In the genomic region with DNA sequence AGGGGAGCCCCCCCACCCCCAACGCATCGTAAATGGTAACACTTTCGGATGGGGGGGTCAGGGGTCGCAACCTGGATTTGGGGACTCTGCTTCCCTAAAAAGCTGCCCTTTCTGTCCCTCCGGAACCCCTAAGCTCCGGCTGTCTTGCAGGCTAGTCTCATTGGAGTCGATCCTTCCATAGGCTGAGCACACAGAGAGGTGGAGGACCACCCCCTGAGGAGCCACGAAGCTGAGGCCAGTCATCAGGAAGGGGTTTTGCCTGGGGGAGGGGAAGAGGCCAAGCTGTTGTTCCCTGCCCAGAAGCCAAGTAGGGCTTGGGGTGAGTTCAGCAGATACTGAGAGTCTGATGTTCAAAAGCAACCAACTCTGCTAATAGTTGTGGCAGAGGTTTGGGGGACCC, we compare ENCODE assay signal across 10 mouse cellular contexts. TPM values are rescaled to one million over a fixed set of nuclear protein-coding genes. Genes with fewer than 3 reads are reported as not detected.
DNase-seq lines count a peak whose midpoint lies in the region; ATAC-seq lines count a peak whose summit lies in the region.
"Had no signal": no experiment of that assay in that cellular context is flagged by ENCODE, and none has a peak within 500 bp of the region (broad histone marks: within the 10 kb centered on the region; RNA-seq: fewer than 3 reads in every experiment).

No protein-coding gene starts in this region.

- peaks cover 16% of the 10 kb centered on the region for H3K4me1 ChIP-seq in forebrain, embryonic 13.5 days
- peaks cover 51% of the 10 kb centered on the region for H3K4me1 ChIP-seq in liver, embryonic 12.5 days
- H3K4me1 ChIP-seq in stomach, embryonic 16.5 days (ENCODE audit: control insufficient read depth, insufficient read depth, low read length), result peaks cover 8% of the 10 kb centered on the region

- H3K27me3 ChIP-seq in forebrain, embryonic 13.5 days, result peaks cover 56% of the 10 kb centered on the region
- H3K27me3 ChIP-seq in liver, embryonic 12.5 days (replicated peaks), result peaks cover 87% of the 10 kb centered on the region
- H3K27me3 ChIP-seq in stomach, embryonic 16.5 days (ENCODE audit: control insufficient read depth, insufficient read depth, low read length), result peaks cover 13% of the 10 kb centered on the region

- DNase-seq in lung, postnatal 10 days, result peak; percentile 39
- no peak for DNase-seq in lung, adult 18-20 months
- DNase-seq in gastrocnemius, adult 8-10 months (ENCODE audit: low spot score in 2 of 2), result no peak
- no peak for DNase-seq in frontal cortex, postnatal 36 days (ENCODE audit: low spot score in 2 of 2)
- DNase-seq: right cerebral cortex, postnatal 25 days had no signal

- peak overlapping the region; percentile 66 for H3K9ac ChIP-seq in forebrain, embryonic 13.5 days
- H3K9ac ChIP-seq in liver, embryonic 12.5 days, result peak overlapping the region; percentile 57; the same call in 1 of the 2 replicates
- peak overlapping the region; percentile 66 for H3K9ac ChIP-seq in stomach, embryonic 16.5 days (ENCODE audit: low read length)

- H3K9me3 ChIP-seq in forebrain, embryonic 13.5 days (replicated peaks), result peaks cover 4% of the 10 kb centered on the region; the same call in 1 of the 2 replicates
- H3K9me3 ChIP-seq in liver, embryonic 12.5 days (replicated peaks), result peaks cover 8% of the 10 kb centered on the region
- H3K9me3 ChIP-seq in stomach, embryonic 16.5 days (replicated peaks; ENCODE audit: control insufficient read depth, low read length), result no peaks in the 10 kb centered on the region

- ATAC-seq in forebrain, embryonic 13.5 days, result peak; percentile 53; the same call in 1 of the 2 replicates
- no peak for ATAC-seq in liver, embryonic 12.5 days
- no peak for ATAC-seq in stomach, embryonic 16.5 days (ENCODE audit: insufficient read depth, low FRiP score)

- no peak overlapping the region; the same call in 1 of the 2 replicates for H3K27ac ChIP-seq in forebrain, embryonic 13.5 days
- H3K27ac ChIP-seq in liver, embryonic 12.5 days, result no peak overlapping the region
- H3K27ac ChIP-seq in stomach, embryonic 16.5 days (ENCODE audit: low read length), result no peak overlapping the region

- H3K36me3 ChIP-seq in forebrain, embryonic 13.5 days (ENCODE audit: poor library complexity, severe bottlenecking), result no peaks in the 10 kb centered on the region
- no peaks in the 10 kb centered on the region for H3K36me3 ChIP-seq in liver, embryonic 12.5 days
- no peaks in the 10 kb centered on the region for H3K36me3 ChIP-seq in stomach, embryonic 16.5 days (ENCODE audit: control insufficient read depth, insufficient read depth, low read length)

- H3K4me2 ChIP-seq in forebrain, embryonic 13.5 days, result peak overlapping the region; percentile 66
- peak overlapping the region; percentile 89 for H3K4me2 ChIP-seq in liver, embryonic 12.5 days
- H3K4me2 ChIP-seq in stomach, embryonic 16.5 days (ENCODE audit: low read depth, low read length), result peak overlapping the region; percentile 79

- WGBS in forebrain, embryonic 13.5 days, result 3% methylated on average over 8 of the region's 8 CpGs
- 10% methylated on average over 8 of the region's 8 CpGs for WGBS in liver, embryonic 12.5 days (ENCODE audit: insufficient replicate concordance)
- WGBS in stomach, embryonic 16.5 days, result 12% methylated on average over 8 of the region's 8 CpGs

- peak overlapping the region; percentile 49 for H3K4me3 ChIP-seq in forebrain, embryonic 13.5 days
- peak overlapping the region; percentile 59 for H3K4me3 ChIP-seq in liver, embryonic 12.5 days
- peak overlapping the region; percentile 55 for H3K4me3 ChIP-seq in stomach, embryonic 16.5 days (replicated peaks; ENCODE audit: low read length)

RNA-seq across cellular contexts. Expression of a gene that starts 26.0 kb away (rescaled TPM):
- 2.3 and 3.4 TPM in 2 replicates for polyA plus RNA-seq in forebrain, embryonic 13.5 days (2015; fragmentation: Nextera tagmentation; extraction: Ambion mirVana)
- 0.06 TPM in 1 of 2 replicates, not detected in the other for polyA plus RNA-seq in liver, embryonic 12.5 days (2016; fragmentation: Nextera tagmentation; extraction: Ambion mirVana)
- polyA plus RNA-seq in stomach, embryonic 16.5 days (2015; fragmentation: Nextera tagmentation; extraction: Ambion mirVana), result 0.23 and 0.62 TPM in 2 replicates
- total RNA-seq in gastrocnemius, adult 8-10 months (2022), result not detected
- total RNA-seq: adrenal gland, postnatal 10 days; hematopoietic stem cell, adult 5-6 weeks had no signal

RNA-seq across cellular contexts. Expression of a gene that starts 36.5 kb away (rescaled TPM):
- 570 and 595 TPM in 2 replicates for polyA plus RNA-seq in forebrain, embryonic 13.5 days (2015; fragmentation: Nextera tagmentation; extraction: Ambion mirVana)
- 341 TPM in 2 replicates for polyA plus RNA-seq in liver, embryonic 12.5 days (2016; fragmentation: Nextera tagmentation; extraction: Ambion mirVana)
- polyA plus RNA-seq in stomach, embryonic 16.5 days (2015; fragmentation: Nextera tagmentation; extraction: Ambion mirVana), result 717 and 769 TPM in 2 replicates
- total RNA-seq in gastrocnemius, adult 8-10 months (2022), result 100 to 1,000 TPM; 244 to 252 (median 245) TPM

RNA-seq across cellular contexts. Expression of a gene that starts 42.1 kb away (rescaled TPM):
- 1.8 and 2.9 TPM in 2 replicates for polyA plus RNA-seq in forebrain, embryonic 13.5 days (2015; fragmentation: Nextera tagmentation; extraction: Ambion mirVana)
- 0.32 and 0.50 TPM in 2 replicates for polyA plus RNA-seq in liver, embryonic 12.5 days (2016; fragmentation: Nextera tagmentation; extraction: Ambion mirVana)
- polyA plus RNA-seq in stomach, embryonic 16.5 days (2015; fragmentation: Nextera tagmentation; extraction: Ambion mirVana), result 5.6 and 5.8 TPM in 2 replicates
- total RNA-seq in gastrocnemius, adult 8-10 months (2022), result 10 to 100 TPM in 1 of 4 experiments, 1 to 10 TPM in 3; 8.9 to 13.2 (median 9.5) TPM

RNA-seq across cellular contexts. Expression of a gene that starts 56.5 kb away (rescaled TPM):
- 32.3 and 35.1 TPM in 2 replicates for polyA plus RNA-seq in forebrain, embryonic 13.5 days (2015; fragmentation: Nextera tagmentation; extraction: Ambion mirVana)
- polyA plus RNA-seq in liver, embryonic 12.5 days (2016; fragmentation: Nextera tagmentation; extraction: Ambion mirVana), result 25.1 and 26.6 TPM in 2 replicates
- 22.5 and 24.9 TPM in 2 replicates for polyA plus RNA-seq in stomach, embryonic 16.5 days (2015; fragmentation: Nextera tagmentation; extraction: Ambion mirVana)
- 1 to 10 TPM; 1.9 to 3.1 (median 2.5) TPM for total RNA-seq in gastrocnemius, adult 8-10 months (2022)
